Mouse (Mus musculus): ENCODE results near the gene Nipal1. TPM values are rescaled to one million over a fixed set of nuclear protein-coding genes. Genes with fewer than 3 reads are reported as not detected.
A peak's percentile ranks its signal among the peaks of the same experiment; 100 is the strongest.

Gene Nipal1
- under 1 TPM in 1 of 2 experiments, not detected in 1; 0.49 TPM for total RNA-seq (2021)
- long read RNA-seq, experiment 1: 0 reads
- long read RNA-seq, experiment 2: 0 reads

- peak; percentile 44 to 45 for DNase-seq
- intact Hi-C loops (cut with DNase I): no loop called here
These were observed at the start of gene Nipal1 for GRCm38 (mm10) chr5:72647418-72647907. Nipal1 (plus strand) TSS chr5:72647795.

GRCm38 (mm10) chr5:72601006-72601405 lies 46.6 kb upstream of the Nipal1 start:
- DNase-seq: peak; percentile 59 to 66
- intact Hi-C loops (cut with DNase I): loop anchor here (5.0 kb wide), 1 partner anchor 249 kb away; no protein-coding TSS in a partner anchor

GRCm38 (mm10) chr5:72603138-72603537 lies 44.5 kb upstream of the Nipal1 start:
- intact Hi-C loops (cut with DNase I): loop anchor here (5.0 kb wide), 1 partner anchor 251 kb away; no protein-coding TSS in a partner anchor
- DNase-seq: no peak

- DNase-seq: no peak
- intact Hi-C loops (cut with DNase I): no loop called here
These were observed 30.2 kb upstream of the Nipal1 start for GRCm38 (mm10) chr5:72617413-72617812.

- DNase-seq: no peak
- intact Hi-C loops (cut with DNase I): no loop called here
These were observed 26.6 kb upstream of the Nipal1 start for GRCm38 (mm10) chr5:72621022-72621421.

- intact Hi-C loops (cut with DNase I): no loop called here
- DNase-seq: no peak
These were observed 17.6 kb upstream of the Nipal1 start for GRCm38 (mm10) chr5:72630026-72630425.

GRCm38 (mm10) chr5:72634791-72635271 lies 12.8 kb upstream of the Nipal1 start:
- intact Hi-C loops (cut with DNase I): no loop called here
- no peak for DNase-seq

GRCm38 (mm10) chr5:72636122-72636521 lies 11.5 kb upstream of the Nipal1 start:
- DNase-seq: no peak

GRCm38 (mm10) chr5:72636576-72636975 lies 11.0 kb upstream of the Nipal1 start:
- intact Hi-C loops (cut with DNase I): no loop called here

More at GRCm38 (mm10) chr5:72636122-72636521, 11.5 kb upstream of the Nipal1 start:
- intact Hi-C loops (cut with DNase I): no loop called here

GRCm38 (mm10) chr5:72640072-72640471 lies 7.5 kb upstream of the Nipal1 start:
- DNase-seq: no peak

More at GRCm38 (mm10) chr5:72636576-72636975, 11.0 kb upstream of the Nipal1 start:
- DNase-seq: no peak

GRCm38 (mm10) chr5:72643655-72644054 lies 3.9 kb upstream of the Nipal1 start:
- no peak for DNase-seq
- intact Hi-C loops (cut with DNase I): no loop called here

More at GRCm38 (mm10) chr5:72640072-72640471, 7.5 kb upstream of the Nipal1 start:
- intact Hi-C loops (cut with DNase I): no loop called here

GRCm38 (mm10) chr5:72644175-72644574 lies 3.4 kb upstream of the Nipal1 start, which contains the start of gene Cnga1:
Cnga1 (minus strand) TSS chr5:72644275.
- no peak for DNase-seq
- intact Hi-C loops (cut with DNase I): no loop called here

- DNase-seq: no peak
- intact Hi-C loops (cut with DNase I): no loop called here
These were observed 1.5 kb upstream of the Nipal1 start for GRCm38 (mm10) chr5:72646131-72646530.

GRCm38 (mm10) chr5:72646996-72647395 lies 599 bp upstream of the Nipal1 start:
- DNase-seq: no peak
- intact Hi-C loops (cut with DNase I): no loop called here

GRCm38 (mm10) chr5:72647958-72648595 lies 482 bp downstream of the Nipal1 start:
- intact Hi-C loops (cut with DNase I): no loop called here
- DNase-seq: peak in 1 of 2 experiments; percentile 1

- no peak for DNase-seq
- intact Hi-C loops (cut with DNase I): no loop called here
These were observed 1.6 kb downstream of the Nipal1 start for GRCm38 (mm10) chr5:72648987-72649735.

- intact Hi-C loops (cut with DNase I): no loop called here
- no peak for DNase-seq
These were observed 5.6 kb downstream of the Nipal1 start for GRCm38 (mm10) chr5:72653068-72653674.

GRCm38 (mm10) chr5:72656270-72656791 lies 8.7 kb downstream of the Nipal1 start:
- intact Hi-C loops (cut with DNase I): no loop called here
- DNase-seq: no peak

- intact Hi-C loops (cut with DNase I): no loop called here
- no peak for DNase-seq
These were observed 10.8 kb downstream of the Nipal1 start for GRCm38 (mm10) chr5:72658375-72658774.

- intact Hi-C loops (cut with DNase I): no loop called here
- DNase-seq: no peak
These were observed 13.6 kb downstream of the Nipal1 start for GRCm38 (mm10) chr5:72661051-72661781.

Measured in heart, postnatal 14 days (tissue).